In genomic region chr8:94913061-94913660, GRCm38 (mm10) we compare ENCODE assay signal across 8 mouse cellular contexts. TPM values are rescaled to one million over a fixed set of nuclear protein-coding genes. Genes with fewer than 3 reads are reported as not detected.
DNase-seq lines count a peak whose midpoint lies in the region; ATAC-seq and TF ChIP-seq lines count a peak whose summit lies in the region.

No protein-coding gene starts in this region.

- H3K4me2 ChIP-seq in midbrain, postnatal 0 days (ENCODE audit: low read depth, low read length, poor library complexity, severe bottlenecking), result peak overlapping the region; percentile 81

- H3K36me3 ChIP-seq in kidney, adult 2 months (ENCODE audit: control insufficient read depth, insufficient read depth, low read length), result no peaks in the 10 kb centered on the region
- no peaks in the 10 kb centered on the region for H3K36me3 ChIP-seq in liver, adult 2 months (ENCODE audit: control insufficient read depth, insufficient read depth, low read length)
- H3K36me3 ChIP-seq in midbrain, postnatal 0 days (ENCODE audit: insufficient read depth, low read length), result no peaks in the 10 kb centered on the region

- DNase-seq in cerebellum, adult 8-10 months, result peak; percentile 15
- DNase-seq in cerebellum, adult 11-12 months, result no peak
- peak; percentile 79 for DNase-seq in brain, embryonic 14.5 days (ENCODE audit: low read depth)
- peak; percentile 81 for DNase-seq in gastrocnemius, adult 2 months
- peak; percentile 74 for DNase-seq in kidney, adult 2 months
- no peak for DNase-seq in liver, adult 2 months (ENCODE audit: extremely low read depth, low read depth, low spot score)
- peak; percentile 45 for DNase-seq in midbrain, postnatal 0 days (ENCODE audit: low spot score)
- DNase-seq in testis, postnatal 14 days (ENCODE audit: low spot score), result peak; percentile 46

- peaks cover 13% of the 10 kb centered on the region for H3K4me1 ChIP-seq in kidney, adult 2 months (ENCODE audit: control insufficient read depth, insufficient read depth, low read length)
- no peaks in the 10 kb centered on the region for H3K4me1 ChIP-seq in liver, adult 2 months (ENCODE audit: control insufficient read depth, insufficient read depth, low read length)
- H3K4me1 ChIP-seq in midbrain, postnatal 0 days (ENCODE audit: insufficient read depth, low read length), result peaks cover 8% of the 10 kb centered on the region

- H3K79me2 ChIP-seq in liver, adult 2 months (ENCODE audit: control insufficient read depth, insufficient read depth, low read length), result no peaks in the 10 kb centered on the region

- peak overlapping the region; percentile 12; the same call in 1 of the 2 replicates for H3K27ac ChIP-seq in gastrocnemius, adult 2 months
- no peak overlapping the region for H3K27ac ChIP-seq in kidney, adult 2 months (ENCODE audit: insufficient read depth, low read depth, low read length)
- H3K27ac ChIP-seq in liver, adult 2 months (replicated peaks; ENCODE audit: insufficient read depth, low read depth, low read length), result no peak overlapping the region
- H3K27ac ChIP-seq in midbrain, postnatal 0 days (ENCODE audit: low read depth, low read length), result no peak overlapping the region

- H3K27me3 ChIP-seq in kidney, adult 2 months (replicated peaks; ENCODE audit: control insufficient read depth, insufficient read depth, low read length), result no peaks in the 10 kb centered on the region
- H3K27me3 ChIP-seq in liver, adult 2 months (ENCODE audit: control insufficient read depth, insufficient read depth, low read length), result peaks cover 10% of the 10 kb centered on the region
- peaks cover 37% of the 10 kb centered on the region for H3K27me3 ChIP-seq in midbrain, postnatal 0 days (ENCODE audit: insufficient read depth, low read length)

- intact Hi-C loops in gastrocnemius, adult 2 months (cut with DNase I), result no loop called here

- 30% methylated on average over 77 of the region's 77 CpGs for WGBS in kidney, adult 2 months
- 27% methylated on average over 77 of the region's 77 CpGs for WGBS in liver, adult 2 months
- 7% methylated on average over 74 of the region's 77 CpGs for WGBS in midbrain, postnatal 0 days

- H3K4me3 ChIP-seq in gastrocnemius, adult 2 months, result peak overlapping the region; percentile 64
- H3K4me3 ChIP-seq in kidney, adult 2 months (ENCODE audit: insufficient read depth, low read depth, low read length), result peak overlapping the region; percentile 20; the same call in 1 of the 2 replicates
- H3K4me3 ChIP-seq in liver, adult 2 months (ENCODE audit: insufficient read depth, low read depth, low read length), result peak overlapping the region; percentile 16; the same call in 1 of the 2 replicates
- peak overlapping the region; percentile 47 for H3K4me3 ChIP-seq in midbrain, postnatal 0 days (ENCODE audit: low read depth, low read length)

- H3K9ac ChIP-seq in liver, adult 2 months (ENCODE audit: low read depth, low read length), result no peak overlapping the region
- H3K9ac ChIP-seq in midbrain, postnatal 0 days (replicated peaks; ENCODE audit: low read length, poor library complexity, severe bottlenecking), result peak overlapping the region; percentile 48

- no peaks in the 10 kb centered on the region for H3K9me3 ChIP-seq in midbrain, postnatal 0 days (ENCODE audit: low read length)

- ATAC-seq in midbrain, postnatal 0 days (ENCODE audit: low FRiP score), result peak; percentile 67

- no peak for TF ChIP-seq POLR2A in brain, embryonic 14.5 days (IDR thresholded peaks at IDR 0.05; ENCODE audit: borderline replicate concordance, extremely low read depth, insufficient read depth, insufficient read length, poor library complexity, severe bottlenecking)
- TF ChIP-seq POLR2A in kidney, adult 2 months (IDR thresholded peaks at IDR 0.05; ENCODE audit: low read depth, low read length), result no peak
- no peak for TF ChIP-seq POLR2A in liver, adult 2 months (IDR thresholded peaks at IDR 0.05; ENCODE audit: extremely low read depth, insufficient read depth, low read length)

- peak; percentile 69 for TF ChIP-seq CTCF in brain, embryonic 14.5 days (IDR thresholded peaks at IDR 0.05; ENCODE audit: borderline replicate concordance, extremely low read depth, insufficient read depth, insufficient read length)
- peak; percentile 65 for TF ChIP-seq CTCF in gastrocnemius, adult 2 months (IDR thresholded peaks at IDR 0.05)
- TF ChIP-seq CTCF in kidney, adult 2 months (conservative IDR thresholded peaks at IDR 0.05; ENCODE audit: insufficient read depth, insufficient read length, low read depth, low read length), result peak; percentile 56
- TF ChIP-seq CTCF in liver, adult 2 months (IDR thresholded peaks at IDR 0.05; ENCODE audit: low read depth, low read length), result peak; percentile 63
- peak; percentile 69 for TF ChIP-seq CTCF in midbrain, postnatal 0 days (IDR thresholded peaks at IDR 0.05)

RNA-seq across cellular contexts. Expression of gene Ccdc102a, which starts 4.7 kb away (rescaled TPM):
- polyA plus RNA-seq in brain, embryonic 14.5 days (2012; rRNA removed), result 9.0 and 11.1 TPM in 2 replicates
- 1 to 10 TPM; 3.0 to 3.8 TPM for total RNA-seq in gastrocnemius, adult 2 months (2021)
- polyA plus RNA-seq in kidney, adult 2 months (2012; rRNA removed), result 5.7 and 6.8 TPM in 2 replicates
- total RNA-seq in liver, adult 2 months (2014; rRNA removed), result 0.46 and 0.94 TPM in 2 replicates
- 0.90 and 1.2 TPM in 2 replicates for polyA plus RNA-seq in liver, adult 2 months (2012; rRNA removed)
- total RNA-seq in midbrain, postnatal 0 days (2014; rRNA removed), result 5.4 and 6.1 TPM in 2 replicates
- 3.6 and 3.7 TPM in 2 replicates for polyA plus RNA-seq in midbrain, postnatal 0 days (2015; fragmentation: Nextera tagmentation; extraction: Ambion mirVana)

RNA-seq across cellular contexts. Expression of gene Adgrg5, which starts 10.3 kb away (rescaled TPM):
- polyA plus RNA-seq in brain, embryonic 14.5 days (2012; rRNA removed), result 0.27 and 0.28 TPM in 2 replicates
- under 1 TPM in 1 of 2 experiments, not detected in 1; 0.28 TPM for total RNA-seq in gastrocnemius, adult 2 months (2021)
- polyA plus RNA-seq in kidney, adult 2 months (2012; rRNA removed), result 0.56 and 2.6 TPM in 2 replicates
- 0.18 and 0.27 TPM in 2 replicates for total RNA-seq in liver, adult 2 months (2014; rRNA removed)
- polyA plus RNA-seq in liver, adult 2 months (2012; rRNA removed), result 0.58 and 0.77 TPM in 2 replicates
- not detected in 2 replicates for total RNA-seq in midbrain, postnatal 0 days (2014; rRNA removed)
- polyA plus RNA-seq in midbrain, postnatal 0 days (2015; fragmentation: Nextera tagmentation; extraction: Ambion mirVana), result 0.17 and 0.21 TPM in 2 replicates

RNA-seq across cellular contexts. Expression of gene Dok4, which starts 37.0 kb away (rescaled TPM):
- 82.4 and 85.0 TPM in 2 replicates for polyA plus RNA-seq in brain, embryonic 14.5 days (2012; rRNA removed)
- total RNA-seq in gastrocnemius, adult 2 months (2021), result 1 to 10 TPM; 2.7 to 6.1 TPM
- 20.2 and 21.7 TPM in 2 replicates for polyA plus RNA-seq in kidney, adult 2 months (2012; rRNA removed)
- 0.83 and 1.5 TPM in 2 replicates for total RNA-seq in liver, adult 2 months (2014; rRNA removed)
- polyA plus RNA-seq in liver, adult 2 months (2012; rRNA removed), result 1.4 and 1.5 TPM in 2 replicates
- total RNA-seq in midbrain, postnatal 0 days (2014; rRNA removed), result 154 and 155 TPM in 2 replicates
- 95.0 and 104 TPM in 2 replicates for polyA plus RNA-seq in midbrain, postnatal 0 days (2015; fragmentation: Nextera tagmentation; extraction: Ambion mirVana)

RNA-seq across cellular contexts. Expression of gene Polr2c, which starts 55.9 kb away (rescaled TPM):
- polyA plus RNA-seq in brain, embryonic 14.5 days (2012; rRNA removed), result 98.3 and 144 TPM in 2 replicates
- 10 to 100 TPM; 47.3 to 49.8 TPM for total RNA-seq in gastrocnemius, adult 2 months (2021)
- polyA plus RNA-seq in kidney, adult 2 months (2012; rRNA removed), result 107 and 112 TPM in 2 replicates
- 27.4 and 31.7 TPM in 2 replicates for total RNA-seq in liver, adult 2 months (2014; rRNA removed)
- 44.1 and 47.3 TPM in 2 replicates for polyA plus RNA-seq in liver, adult 2 months (2012; rRNA removed)
- 62.5 and 70.5 TPM in 2 replicates for total RNA-seq in midbrain, postnatal 0 days (2014; rRNA removed)
- 93.3 and 101 TPM in 2 replicates for polyA plus RNA-seq in midbrain, postnatal 0 days (2015; fragmentation: Nextera tagmentation; extraction: Ambion mirVana)

Comparison
In these comparisons a context has a peak if more than half of its experiments do, and no peak if none do; other contexts are left out.
1. DNase-seq: peak in cerebellum, adult 8-10 months (single experiment), brain, embryonic 14.5 days (single experiment), gastrocnemius, adult 2 months (single experiment), kidney, adult 2 months (single experiment), midbrain, postnatal 0 days (single experiment) and testis, postnatal 14 days (single experiment); none in cerebellum, adult 11-12 months (single experiment) and liver, adult 2 months (single experiment).
2. Peak in every context shown above with its lines, with median percentiles within 50 percentile points of each other: CTCF ChIP-seq and H3K4me3 ChIP-seq.